Mouse (Mus musculus) forebrain, embryonic 14.5 days (tissue): ENCODE data around the gene Sgms1. TPM values are rescaled to one million over a fixed set of nuclear protein-coding genes. Genes with fewer than 3 reads are reported as not detected.

Experiments used
- polyA plus RNA-seq: library from polyadenylated mRNA; unstranded; fragments of >200 nt; fragmentation: Nextera tagmentation; extraction: Ambion mirVana; gene quantifications from 2 replicates; pipeline ENCODE4 v1.2.1, GENCODE M21; 2014

Sgms1 gene
- polyA plus RNA-seq, 1 experiment from 2014 or later: 5.9 TPM

Other genes starting within 250 kb of the Sgms1 start
- gene Rpl9-ps6, start 76.9 kb upstream of the Sgms1 start, polyA plus RNA-seq: 73.1 and 96.9 TPM in 2 replicates
- 37.5 and 49.9 TPM in 2 replicates for gene Minpp1, start 96.1 kb upstream of the Sgms1 start, polyA plus RNA-seq
- 0.70 and 0.84 TPM in 2 replicates for gene Papss2, start 206.1 kb upstream of the Sgms1 start, polyA plus RNA-seq